Mouse (Mus musculus) limb, embryonic 12.5 days (tissue): ENCODE measurements around the gene Rcn3. TPM values are rescaled to one million over a fixed set of nuclear protein-coding genes. Genes with fewer than 3 reads are reported as not detected.

Experiments
- ATAC-seq: fragments of 200-750 bp; cut with Nextera tagmentation; 2 replicates; pipeline ENCODE4 v1.8.0; 2017; ENCODE audit warnings: low read depth, moderate TSS enrichment; ENCODE audit not compliant: insufficient number of reproducible peaks, insufficient read depth, low FRiP score, low TSS enrichment
- H3K27ac ChIP-seq: fragments of 300-500 bp; sonication (generic); 2 replicates; pipeline ENCODE4 v1.5.1; 2016; ENCODE audit warnings: mild to moderate bottlenecking, moderate library complexity
- H3K27me3 ChIP-seq: fragments of 300-500 bp; sonication (generic); 2 replicates; pipeline ENCODE4 v1.6.1; 2016; ENCODE audit warnings: mild to moderate bottlenecking, moderate library complexity
- H3K36me3 ChIP-seq: fragments of 300-500 bp; sonication (generic); 2 replicates; pipeline ENCODE4 v1.6.1; 2016; ENCODE audit warnings: mild to moderate bottlenecking, moderate library complexity
- H3K4me1 ChIP-seq: fragments of 300-500 bp; sonication (generic); replicated peaks from 2 replicates; pipeline ENCODE4 v1.6.1; 2016
- H3K4me2 ChIP-seq: fragments of 300-500 bp; sonication (generic); 2 replicates; pipeline ENCODE4 v1.6.1; 2016; ENCODE audit warnings: mild to moderate bottlenecking, moderate library complexity
- H3K4me3 ChIP-seq: fragments of 300-500 bp; sonication (generic); replicated peaks from 2 replicates; pipeline ENCODE4 v1.5.1; 2016; ENCODE audit warnings: mild to moderate bottlenecking
- H3K9ac ChIP-seq: fragments of 300-500 bp; sonication (generic); replicated peaks from 2 replicates; pipeline ENCODE4 v1.6.1; 2016; ENCODE audit warnings: mild to moderate bottlenecking, moderate library complexity
- H3K9me3 ChIP-seq: fragments of 300-500 bp; sonication (generic); 2 replicates; pipeline ENCODE4 v1.6.1; 2016; ENCODE audit warnings: mild to moderate bottlenecking, moderate library complexity
- WGBS: fragments of 180-500 bp; shearing (Covaris S2); methylation state at CpG from one replicate; pipeline ENCODE4 v1.1.7; 2016; 5-methylcytosine and 5-hydroxymethylcytosine counted together
- polyA plus RNA-seq: library from polyadenylated mRNA; unstranded; fragments of >200 nt; fragmentation: Nextera tagmentation; extraction: Ambion mirVana; gene quantifications from 2 replicates; pipeline ENCODE4 v1.2.1, GENCODE M21; 2016

The Rcn3 gene
- 261 and 271 TPM in 2 replicates for polyA plus RNA-seq

DNA sequence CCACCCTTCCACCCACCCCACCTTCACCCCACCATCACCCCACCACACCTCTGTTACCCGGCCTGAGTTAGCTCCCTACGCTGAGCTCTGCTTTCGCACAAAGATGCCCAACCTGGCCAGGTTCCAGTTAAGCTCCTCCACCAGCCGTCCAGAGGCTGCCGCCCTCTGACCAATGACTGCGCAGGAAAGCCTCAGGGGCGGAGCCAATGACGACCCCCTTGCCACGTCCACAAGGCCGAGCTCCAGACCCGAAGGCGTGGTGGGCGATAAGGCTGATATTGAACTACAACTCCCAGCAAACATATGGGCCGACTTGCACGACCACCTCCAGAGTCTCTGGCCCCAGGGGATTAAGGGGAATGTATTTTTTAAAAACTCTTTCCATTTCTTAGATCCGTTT is at the start of gene Rcn3:
Gene Rcn3 (minus strand): TSS at position 174 of the 400 bp plus-strand sequence.
- under 1% methylated on average over 16 of the region's 16 CpGs for WGBS
- peak; percentile 83 for ATAC-seq
- Histone ChIP-seq H3K4me3 (peak within 1 kb of the TSS; percentile 67), H3K9me3 (no peaks in the 10 kb centered on the region), H3K4me1 (peaks cover 35% of the 10 kb centered on the region), H3K27ac (peak within 1 kb of the TSS; percentile 94), H3K4me2 (peak within 1 kb of the TSS; percentile 85), H3K27me3 (no peaks in the 10 kb centered on the region), H3K36me3 (peaks cover 19% of the 10 kb centered on the region), H3K9ac (peak within 1 kb of the TSS; percentile 82)

DNA sequence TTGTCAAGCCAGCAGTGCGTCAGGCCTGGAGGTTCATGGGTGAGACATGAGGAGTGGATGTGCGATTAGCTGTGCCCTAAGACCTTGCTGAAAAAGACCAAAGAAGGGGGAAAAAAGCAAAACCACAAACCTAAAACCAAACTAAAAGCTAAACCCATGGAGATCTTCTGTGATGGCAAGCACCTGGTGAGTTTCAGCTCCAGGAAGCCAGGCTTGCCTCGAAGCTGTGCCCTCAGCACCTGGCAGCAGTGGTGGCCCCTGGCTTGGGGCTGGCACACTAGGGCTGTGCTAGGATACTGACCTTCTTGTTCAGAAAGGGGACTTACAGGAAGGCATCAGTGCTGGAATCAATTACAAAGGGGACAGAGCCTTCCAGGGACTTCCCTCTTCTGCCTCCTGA is 49.3 kb upstream of the Rcn3 start:
- Histone ChIP-seq H3K27me3 (peaks cover 11% of the 10 kb centered on the region), H3K9me3 (no peaks in the 10 kb centered on the region), H3K27ac (no peak overlapping the region), H3K4me2 (no peak overlapping the region), H3K4me3 (no peak overlapping the region), H3K4me1 (no peaks in the 10 kb centered on the region), H3K9ac (no peak overlapping the region), H3K36me3 (peaks cover 51% of the 10 kb centered on the region)
- ATAC-seq, result no peak
- 86% methylated on average over 3 of the region's 3 CpGs for WGBS

DNA sequence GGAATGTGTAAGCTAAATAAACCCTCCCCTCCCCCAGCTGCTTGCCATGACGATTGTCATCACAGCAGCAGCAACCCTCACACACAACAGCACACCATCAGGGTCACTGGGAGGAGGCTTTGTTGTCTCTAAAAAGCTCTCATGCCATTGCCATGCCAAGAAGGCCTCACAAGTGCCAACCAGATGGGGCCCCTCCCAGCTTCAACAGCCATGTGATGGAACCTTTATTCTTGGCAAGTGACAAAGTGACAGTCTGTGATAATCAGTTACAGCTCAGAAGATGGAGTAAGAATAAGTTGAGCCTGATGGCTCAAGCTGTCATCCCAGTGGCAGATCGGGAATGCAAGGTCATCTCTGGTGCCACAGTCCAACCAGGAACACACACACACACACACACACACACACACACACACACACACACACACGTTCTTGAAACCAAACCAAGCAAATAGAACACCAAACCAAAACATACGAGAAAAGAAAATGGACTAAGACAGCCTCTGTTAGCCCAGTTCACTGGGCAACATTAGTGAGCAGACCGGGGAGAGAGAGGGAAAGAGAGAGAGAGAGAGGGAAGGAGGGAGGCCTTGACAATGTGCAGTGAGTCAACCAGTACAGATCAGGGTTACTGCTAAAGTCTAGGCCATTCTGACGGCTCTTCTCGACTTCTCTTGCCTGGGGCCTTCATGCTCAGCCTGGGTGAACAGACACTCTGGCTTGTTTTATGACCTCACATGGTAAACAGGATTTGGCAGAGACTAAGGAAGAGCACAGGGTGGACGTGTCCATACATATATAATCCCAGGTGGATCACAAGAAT is 48.1 kb upstream of the Rcn3 start:
- Histone ChIP-seq H3K9ac (no peak overlapping the region), H3K9me3 (no peaks in the 10 kb centered on the region), H3K4me1 (peaks cover 5% of the 10 kb centered on the region), H3K4me3 (no peak overlapping the region), H3K27me3 (peaks cover 19% of the 10 kb centered on the region), H3K36me3 (peaks cover 39% of the 10 kb centered on the region), H3K4me2 (no peak overlapping the region), H3K27ac (no peak overlapping the region)
- 66% methylated on average over 8 of the region's 8 CpGs for WGBS
- ATAC-seq, result no peak

DNA sequence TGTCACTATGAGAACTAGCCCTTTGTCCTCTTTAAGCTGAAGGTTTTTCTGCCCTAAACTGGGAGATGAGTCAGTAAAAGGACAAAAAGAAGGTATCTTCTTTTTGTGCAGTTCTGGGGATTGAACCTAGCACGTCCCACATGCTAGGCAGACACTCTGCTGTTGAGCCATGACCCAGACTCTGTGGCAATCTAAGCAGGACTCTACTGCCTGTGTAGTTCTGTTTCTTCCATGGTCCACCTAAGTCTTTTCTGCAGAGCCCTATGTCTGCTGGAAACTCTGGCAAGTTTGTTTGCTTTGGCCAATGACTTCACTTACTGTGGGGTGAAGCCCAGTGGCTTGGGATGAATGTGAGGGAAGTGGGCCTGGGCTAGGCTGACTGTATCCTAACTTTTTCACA is 46.4 kb upstream of the Rcn3 start:
- Histone ChIP-seq H3K4me3 (no peak overlapping the region), H3K9ac (0 out of 2 replicates have a peak overlapping the region, but pooled peaks have one; percentile 9), H3K9me3 (peaks cover 1% of the 10 kb centered on the region; the same call in 1 of the 2 replicates), H3K27ac (no peak overlapping the region), H3K36me3 (peaks cover 22% of the 10 kb centered on the region), H3K4me1 (peaks cover 10% of the 10 kb centered on the region), H3K27me3 (peaks cover 28% of the 10 kb centered on the region), H3K4me2 (no peak overlapping the region)
- no peak for ATAC-seq
- WGBS, result 81% methylated on average over 1 of the region's 1 CpGs

DNA sequence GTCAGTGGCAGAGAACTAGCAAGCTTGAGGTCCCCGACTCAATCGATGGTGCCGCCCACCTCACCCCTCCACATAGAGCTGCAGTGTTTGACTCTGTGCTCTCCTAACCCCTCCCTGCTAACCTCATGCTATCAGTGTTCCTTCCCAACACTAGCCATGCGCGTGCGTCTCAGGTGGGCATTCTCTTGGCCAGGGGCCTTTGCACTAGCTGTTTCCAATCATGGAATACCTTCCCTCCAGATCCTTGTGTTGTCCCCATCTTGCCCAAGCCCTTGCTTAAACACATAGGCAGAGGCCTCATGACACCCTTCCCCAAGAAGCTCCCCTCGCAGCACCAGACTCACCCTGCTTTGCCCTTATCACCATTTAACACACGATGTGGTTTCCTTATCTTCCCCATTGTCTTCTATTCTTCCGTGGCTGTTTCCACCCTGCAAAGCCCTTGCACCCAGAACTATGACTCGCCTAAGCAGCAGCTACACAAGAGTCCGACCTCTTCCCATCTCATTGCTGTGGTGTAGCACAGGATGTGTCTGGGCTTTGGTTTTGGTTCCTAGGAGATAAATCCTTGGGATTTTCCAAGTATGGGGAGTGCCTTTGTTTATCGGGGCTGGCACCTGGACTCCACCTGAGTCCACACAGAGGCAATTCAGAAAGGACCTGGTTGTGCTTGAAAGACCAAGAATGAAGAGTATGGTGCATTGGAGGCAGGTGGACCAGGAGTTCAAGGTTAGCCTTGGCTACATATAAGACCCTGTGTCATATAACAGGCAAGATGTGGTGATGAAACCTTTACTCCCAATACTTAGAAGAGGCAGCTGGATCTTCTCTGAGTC is 45.4 kb upstream of the Rcn3 start:
- no peak for ATAC-seq
- Histone ChIP-seq H3K27me3 (peaks cover 28% of the 10 kb centered on the region), H3K27ac (no peak overlapping the region), H3K36me3 (peaks cover 12% of the 10 kb centered on the region), H3K4me3 (no peak overlapping the region), H3K4me2 (no peak overlapping the region), H3K9ac (no peak overlapping the region), H3K9me3 (peaks cover 4% of the 10 kb centered on the region; the same call in 1 of the 2 replicates), H3K4me1 (peaks cover 10% of the 10 kb centered on the region)
- 86% methylated on average over 12 of the region's 12 CpGs for WGBS

DNA sequence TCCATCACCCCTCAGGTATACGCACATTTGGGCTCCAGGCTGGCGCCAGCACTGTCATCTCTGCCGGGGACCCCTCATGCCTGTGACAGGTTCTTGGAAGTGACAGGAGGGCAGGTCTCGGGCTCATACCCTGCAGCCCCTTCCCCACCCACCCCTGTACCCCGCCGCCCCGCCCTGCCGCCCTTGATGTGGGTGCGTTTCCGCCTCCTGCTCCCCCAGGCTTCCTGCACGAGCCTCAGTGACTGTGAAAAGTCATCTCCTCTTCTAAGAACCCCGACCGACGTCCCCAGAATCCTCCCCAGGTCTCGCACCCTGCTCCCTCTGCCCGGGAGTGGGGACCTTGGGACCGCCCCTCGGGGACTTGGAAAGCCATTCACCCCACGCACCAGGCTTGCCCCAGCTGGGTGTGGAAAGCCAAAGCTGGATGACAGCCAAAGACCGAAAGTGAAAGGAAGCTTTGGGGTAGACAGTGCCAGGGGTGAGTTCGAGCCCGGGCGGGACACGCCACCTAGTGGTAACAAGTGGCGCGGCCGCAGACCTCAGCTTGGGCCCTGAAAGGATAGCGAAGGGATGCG is 44.1 kb upstream of the Rcn3 start, which contains the start of the genes Gm45713 and Flt3l:
Gene Gm45713 (minus strand): TSS at position 239 of the 575 bp plus-strand sequence.
Gene Flt3l (minus strand): TSS at position 440 of the 575 bp plus-strand sequence.
- 0 out of 2 replicates have a peak within 1 kb of the TSS, but pooled peaks have one; percentile 13 for H3K27ac ChIP-seq
- WGBS, result 2% methylated on average over 29 of the region's 29 CpGs
- peaks cover 4% of the 10 kb centered on the region; the same call in 1 of the 2 replicates for H3K9me3 ChIP-seq
- ATAC-seq, result peak; percentile 54
- H3K4me1 ChIP-seq, result peaks cover 10% of the 10 kb centered on the region
- no peaks in the 10 kb centered on the region for H3K36me3 ChIP-seq
- peaks cover 28% of the 10 kb centered on the region for H3K27me3 ChIP-seq
- peak within 1 kb of the TSS; percentile 69 for H3K4me2 ChIP-seq
- peak within 1 kb of the TSS; percentile 58 for H3K9ac ChIP-seq
- peak within 1 kb of the TSS; percentile 49 for H3K4me3 ChIP-seq

DNA sequence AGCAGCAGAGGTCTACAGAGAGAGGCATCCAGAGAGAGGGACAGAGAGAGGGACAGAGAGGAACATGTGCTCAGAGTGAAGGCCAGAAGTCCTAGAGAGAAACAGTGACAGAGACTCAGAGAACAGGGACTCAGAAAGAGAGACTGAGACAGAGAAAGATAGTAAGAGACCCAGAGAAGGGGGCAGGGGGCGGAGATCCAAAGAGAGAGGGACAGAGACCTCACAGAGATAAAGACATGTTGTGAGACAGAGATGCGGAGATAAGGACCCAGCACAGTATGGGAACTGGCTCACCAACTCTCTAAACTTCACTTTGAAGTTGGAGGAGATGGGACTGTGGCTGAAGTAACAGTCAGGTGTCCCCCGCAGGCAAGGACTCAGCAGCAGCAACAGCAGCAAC is 43.3 kb upstream of the Rcn3 start:
- 69% methylated on average over 3 of the region's 3 CpGs for WGBS
- H3K27me3 ChIP-seq, result peaks cover 28% of the 10 kb centered on the region
- H3K9ac ChIP-seq, result no peak overlapping the region
- H3K36me3 ChIP-seq, result no peaks in the 10 kb centered on the region
- H3K9me3 ChIP-seq, result peaks cover 4% of the 10 kb centered on the region; the same call in 1 of the 2 replicates
- no peak for ATAC-seq
- peaks cover 10% of the 10 kb centered on the region for H3K4me1 ChIP-seq
- peak overlapping the region; percentile 69 for H3K4me2 ChIP-seq
- peak overlapping the region; percentile 49; the same call in 1 of the 2 replicates for H3K4me3 ChIP-seq
- H3K27ac ChIP-seq, result no peak overlapping the region

DNA sequence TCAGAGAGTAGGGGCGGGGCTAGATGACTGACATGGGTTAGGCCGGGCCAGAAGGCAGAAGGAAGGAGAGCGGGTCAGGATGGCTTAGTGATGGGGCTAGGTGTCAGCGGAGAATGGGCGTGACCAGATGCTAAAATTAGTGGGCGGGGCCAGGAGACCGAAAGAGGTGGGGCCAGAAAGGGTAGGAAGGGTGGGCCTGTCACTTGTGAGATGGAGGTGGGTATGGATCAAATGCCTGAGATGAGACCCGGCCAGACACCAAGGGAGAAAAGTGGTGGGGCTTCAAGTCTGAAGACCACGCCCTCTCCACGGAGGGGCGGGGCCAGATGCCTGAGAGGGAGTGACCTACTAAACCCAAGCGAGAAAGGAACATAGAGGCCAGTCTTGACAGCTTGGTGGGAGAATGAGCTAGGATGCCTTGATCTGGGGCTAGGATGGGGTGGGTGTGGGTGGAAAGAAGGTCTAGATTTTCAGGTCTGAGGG is 42.6 kb upstream of the Rcn3 start:
- 5% methylated on average over 12 of the region's 12 CpGs for WGBS
- Histone ChIP-seq H3K9ac (no peak overlapping the region), H3K4me3 (no peak overlapping the region), H3K27me3 (peaks cover 28% of the 10 kb centered on the region), H3K27ac (no peak overlapping the region), H3K4me2 (no peak overlapping the region), H3K4me1 (peaks cover 17% of the 10 kb centered on the region), H3K36me3 (no peaks in the 10 kb centered on the region), H3K9me3 (peaks cover 4% of the 10 kb centered on the region; the same call in 1 of the 2 replicates)
- peak; percentile 39; the same call in 1 of the 2 replicates for ATAC-seq

DNA sequence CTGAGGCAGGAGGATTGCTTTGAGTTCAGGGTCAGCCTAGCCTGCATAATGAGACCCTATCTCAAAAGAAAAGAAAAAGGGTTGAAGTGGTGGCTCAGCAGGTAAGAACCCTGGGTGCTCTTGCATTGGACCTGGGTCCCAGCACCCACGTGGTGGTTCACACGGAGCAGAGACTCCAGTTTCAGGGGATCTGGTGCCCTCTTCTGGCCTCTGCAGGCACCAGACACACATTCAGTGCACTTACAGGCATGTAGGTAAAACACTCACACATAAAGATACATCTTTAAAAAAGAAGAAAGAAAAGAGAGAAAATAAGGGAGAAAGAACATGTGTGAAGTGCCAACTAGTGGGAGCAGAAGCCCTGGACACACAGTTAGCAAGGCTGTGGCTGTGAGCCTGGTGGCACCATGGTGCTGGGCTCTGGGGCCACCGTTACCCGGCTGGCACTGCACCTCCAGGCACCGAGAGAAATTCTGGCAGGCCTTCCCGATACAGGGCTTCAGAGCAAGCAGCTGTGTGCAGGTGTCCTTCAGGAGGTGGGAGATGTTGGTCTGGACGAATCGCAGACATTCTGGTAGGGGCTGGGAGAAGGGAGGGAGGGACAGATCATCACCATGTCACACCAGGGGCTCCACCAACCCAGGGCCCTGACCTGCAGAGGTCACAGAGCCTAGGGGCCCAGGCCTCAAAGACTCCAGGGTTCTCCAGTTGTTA is 41.6 kb upstream of the Rcn3 start:
- 72% methylated on average over 8 of the region's 8 CpGs for WGBS
- H3K4me3 ChIP-seq, result no peak overlapping the region
- no peak for ATAC-seq

DNA sequence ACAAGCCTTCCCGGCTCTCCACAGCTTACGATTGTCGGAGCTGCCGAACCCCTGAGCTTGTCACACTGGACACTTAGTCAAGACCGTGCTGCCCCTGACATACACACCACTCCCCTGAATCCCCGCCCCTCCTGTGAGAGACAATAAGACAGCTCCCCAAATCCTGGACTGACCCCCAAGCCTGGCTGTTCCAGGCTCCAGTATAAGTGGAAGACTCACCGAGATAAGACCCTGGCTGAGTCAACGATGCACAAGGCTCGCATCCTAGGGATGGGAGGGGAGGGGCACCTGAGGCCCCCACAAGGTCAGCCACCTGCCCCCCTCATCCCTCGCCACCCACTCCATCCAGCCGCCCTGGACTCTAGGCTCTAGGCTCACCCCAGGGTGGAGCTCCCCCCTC is 39.8 kb upstream of the Rcn3 start:
- Histone ChIP-seq H3K27me3 (peaks cover 18% of the 10 kb centered on the region), H3K4me2 (no peak overlapping the region), H3K27ac (no peak overlapping the region), H3K4me3 (no peak overlapping the region), H3K36me3 (peaks cover 6% of the 10 kb centered on the region), H3K4me1 (peaks cover 27% of the 10 kb centered on the region), H3K9me3 (peaks cover 4% of the 10 kb centered on the region; the same call in 1 of the 2 replicates), H3K9ac (no peak overlapping the region)
- WGBS, result 82% methylated on average over 11 of the region's 11 CpGs
- no peak for ATAC-seq

More for the DNA sequence above, 41.6 kb upstream of the Rcn3 start:
- Histone ChIP-seq H3K36me3 (no peaks in the 10 kb centered on the region), H3K4me2 (no peak overlapping the region), H3K9ac (no peak overlapping the region), H3K9me3 (peaks cover 4% of the 10 kb centered on the region; the same call in 1 of the 2 replicates), H3K4me1 (peaks cover 19% of the 10 kb centered on the region), H3K27me3 (peaks cover 28% of the 10 kb centered on the region), H3K27ac (no peak overlapping the region)
